In genomic region chr16:90850881-90851280, GRCm38 (mm10) we compare ENCODE assay signal across 28 mouse cellular contexts. TPM values are rescaled to one million over a fixed set of nuclear protein-coding genes. Genes with fewer than 3 reads are reported as not detected.
DNase-seq lines count a peak whose midpoint lies in the region; ATAC-seq and TF ChIP-seq lines count a peak whose summit lies in the region.
"Had no signal": no experiment of that assay in that cellular context is flagged by ENCODE, and none has a peak within 500 bp of the region (broad histone marks: within the 10 kb centered on the region; RNA-seq: fewer than 3 reads in every experiment).

No protein-coding gene starts in this region.

- no peak for DNase-seq in hindbrain, embryonic 14.5 days (ENCODE audit: low spot score)
- DNase-seq in embryonic facial prominence, embryonic 10.5 days (ENCODE audit: low spot score), result no peak
- peak; percentile 74 for DNase-seq in forebrain, embryonic 14.5 days (ENCODE audit: low spot score)
- DNase-seq in lung, postnatal 10 days, result no peak
- DNase-seq in adrenal gland, adult 8-10 months, result no peak
- DNase-seq in thymus, adult 2 months, result no peak
- DNase-seq: adrenal gland, postnatal 25 days; cerebellum, postnatal 25 days; gastrocnemius, postnatal 14 days; heart, adult 18-20 months; heart, postnatal 14 days; kidney, adult 2 months; kidney, postnatal 10 days; left cerebral cortex, postnatal 4 days; lung, adult 2 months; lung, postnatal 36 days; midbrain, embryonic 14.5 days; thymus, postnatal 36 days had no signal

- no peak overlapping the region for H3K4me3 ChIP-seq in hindbrain, embryonic 16.5 days (ENCODE audit: low read length)
- no peak overlapping the region for H3K4me3 ChIP-seq in hindbrain, embryonic 14.5 days (replicated peaks; ENCODE audit: low read length)
- H3K4me3 ChIP-seq in embryonic facial prominence, embryonic 10.5 days, result no peak overlapping the region
- no peak overlapping the region for H3K4me3 ChIP-seq in forebrain, embryonic 14.5 days (ENCODE audit: low read depth, low read length)
- no peak overlapping the region for H3K4me3 ChIP-seq in limb, embryonic 12.5 days (replicated peaks)
- H3K4me3 ChIP-seq in thymus, adult 2 months (ENCODE audit: control insufficient read depth, insufficient read depth, low read length), result no peak overlapping the region
- H3K4me3 ChIP-seq: embryonic facial prominence, embryonic 15.5 days; heart, embryonic 13.5 days; liver, embryonic 12.5 days; neural tube, embryonic 12.5 days; stomach, embryonic 15.5 days had no signal

- no peak overlapping the region for H3K9ac ChIP-seq in hindbrain, embryonic 16.5 days (ENCODE audit: low read depth, low read length)
- H3K9ac ChIP-seq in hindbrain, embryonic 14.5 days, result no peak overlapping the region
- no peak overlapping the region for H3K9ac ChIP-seq in forebrain, embryonic 14.5 days (ENCODE audit: low read length)
- H3K9ac ChIP-seq in limb, embryonic 12.5 days (replicated peaks), result no peak overlapping the region
- H3K9ac ChIP-seq: embryonic facial prominence, embryonic 15.5 days; heart, embryonic 13.5 days; liver, embryonic 12.5 days; neural tube, embryonic 12.5 days; stomach, embryonic 15.5 days had no signal

- H3K36me3 ChIP-seq in hindbrain, embryonic 16.5 days (ENCODE audit: control insufficient read depth, insufficient read depth, low read length), result no peaks in the 10 kb centered on the region
- no peaks in the 10 kb centered on the region for H3K36me3 ChIP-seq in hindbrain, embryonic 14.5 days (replicated peaks; ENCODE audit: control insufficient read depth, insufficient read depth)
- no peaks in the 10 kb centered on the region for H3K36me3 ChIP-seq in embryonic facial prominence, embryonic 10.5 days (replicated peaks)
- H3K36me3 ChIP-seq in forebrain, embryonic 14.5 days (ENCODE audit: control insufficient read depth, insufficient read depth, low read length), result no peaks in the 10 kb centered on the region
- no peaks in the 10 kb centered on the region for H3K36me3 ChIP-seq in limb, embryonic 12.5 days
- no peaks in the 10 kb centered on the region for H3K36me3 ChIP-seq in thymus, adult 2 months (ENCODE audit: control insufficient read depth, insufficient read depth, low read length)
- H3K36me3 ChIP-seq: embryonic facial prominence, embryonic 15.5 days; heart, embryonic 13.5 days; liver, embryonic 12.5 days; neural tube, embryonic 12.5 days; stomach, embryonic 15.5 days had no signal

- H3K4me1 ChIP-seq in hindbrain, embryonic 16.5 days (ENCODE audit: control insufficient read depth, insufficient read depth, low read depth, low read length), result no peaks in the 10 kb centered on the region
- H3K4me1 ChIP-seq in hindbrain, embryonic 14.5 days (replicated peaks; ENCODE audit: control insufficient read depth, insufficient read depth, low read length), result no peaks in the 10 kb centered on the region
- H3K4me1 ChIP-seq in embryonic facial prominence, embryonic 10.5 days, result peaks cover 76% of the 10 kb centered on the region
- H3K4me1 ChIP-seq in forebrain, embryonic 14.5 days (ENCODE audit: control insufficient read depth, insufficient read depth, low read length), result peaks cover 13% of the 10 kb centered on the region
- peaks cover 59% of the 10 kb centered on the region for H3K4me1 ChIP-seq in limb, embryonic 12.5 days (replicated peaks)
- H3K4me1 ChIP-seq in thymus, adult 2 months (replicated peaks; ENCODE audit: control insufficient read depth, insufficient read depth, low read length), result no peaks in the 10 kb centered on the region
- H3K4me1 ChIP-seq: liver, embryonic 12.5 days; neural tube, embryonic 12.5 days; stomach, embryonic 15.5 days had no signal

- TF ChIP-seq CTCF in thymus, adult 2 months (IDR thresholded peaks at IDR 0.05; ENCODE audit: borderline replicate concordance, control insufficient read depth, extremely low read depth, insufficient read depth, low read length, poor library complexity), result no peak

- peak; percentile 65; the same call in 1 of the 2 replicates for ATAC-seq in hindbrain, embryonic 16.5 days
- ATAC-seq in hindbrain, embryonic 14.5 days (ENCODE audit: low FRiP score), result no peak
- ATAC-seq in forebrain, embryonic 14.5 days, result peak; percentile 70
- no peak for ATAC-seq in limb, embryonic 12.5 days (ENCODE audit: insufficient number of reproducible peaks, insufficient read depth, low FRiP score, low TSS enrichment, low read depth)
- ATAC-seq: activated CD4-positive, CD25-positive, alpha-beta regulatory T cell, adult 4 months; liver, embryonic 12.5 days had no signal

- TF ChIP-seq POLR2A in thymus, adult 2 months (IDR thresholded peaks at IDR 0.05; ENCODE audit: control insufficient read depth, extremely low read depth, insufficient read depth, low read length, poor library complexity), result no peak

- H3K27ac ChIP-seq in hindbrain, embryonic 16.5 days (ENCODE audit: low read depth, low read length), result no peak overlapping the region
- H3K27ac ChIP-seq in hindbrain, embryonic 14.5 days, result no peak overlapping the region
- H3K27ac ChIP-seq in embryonic facial prominence, embryonic 10.5 days (replicated peaks), result 0 out of 2 replicates have a peak overlapping the region, but pooled peaks have one; percentile 20
- H3K27ac ChIP-seq in forebrain, embryonic 14.5 days (ENCODE audit: low read depth, low read length), result no peak overlapping the region
- H3K27ac ChIP-seq in limb, embryonic 12.5 days, result peak overlapping the region; percentile 82; the same call in 1 of the 2 replicates
- H3K27ac ChIP-seq in thymus, adult 2 months (ENCODE audit: control insufficient read depth, insufficient read depth, low read length), result no peak overlapping the region
- H3K27ac ChIP-seq: embryonic facial prominence, embryonic 15.5 days; heart, embryonic 13.5 days; liver, embryonic 12.5 days; neural tube, embryonic 12.5 days; stomach, embryonic 15.5 days had no signal

- no peaks in the 10 kb centered on the region for H3K9me3 ChIP-seq in hindbrain, embryonic 16.5 days (ENCODE audit: control insufficient read depth, low read length)
- H3K9me3 ChIP-seq in hindbrain, embryonic 14.5 days (ENCODE audit: control insufficient read depth, low read length), result no peaks in the 10 kb centered on the region
- H3K9me3 ChIP-seq in embryonic facial prominence, embryonic 10.5 days, result no peaks in the 10 kb centered on the region
- no peaks in the 10 kb centered on the region for H3K9me3 ChIP-seq in forebrain, embryonic 14.5 days (replicated peaks; ENCODE audit: control insufficient read depth, low read length)
- H3K9me3 ChIP-seq in limb, embryonic 12.5 days, result no peaks in the 10 kb centered on the region
- H3K9me3 ChIP-seq: embryonic facial prominence, embryonic 15.5 days; heart, embryonic 13.5 days; liver, embryonic 12.5 days; neural tube, embryonic 12.5 days; stomach, embryonic 15.5 days had no signal

- no peaks in the 10 kb centered on the region for H3K27me3 ChIP-seq in hindbrain, embryonic 16.5 days (replicated peaks; ENCODE audit: control insufficient read depth, insufficient read depth, low read length)
- H3K27me3 ChIP-seq in hindbrain, embryonic 14.5 days (ENCODE audit: control insufficient read depth, insufficient read depth, low read length), result 0 out of 2 replicates have a peak, but pooled peaks cover 5% of the 10 kb centered on the region
- H3K27me3 ChIP-seq in embryonic facial prominence, embryonic 10.5 days (replicated peaks; ENCODE audit: low read depth, poor library complexity, severe bottlenecking), result no peaks in the 10 kb centered on the region; the same call in 1 of the 2 replicates
- no peaks in the 10 kb centered on the region for H3K27me3 ChIP-seq in forebrain, embryonic 14.5 days (replicated peaks; ENCODE audit: control insufficient read depth, insufficient read depth, low read length)
- H3K27me3 ChIP-seq in limb, embryonic 12.5 days, result no peaks in the 10 kb centered on the region
- H3K27me3 ChIP-seq in thymus, adult 2 months (ENCODE audit: control insufficient read depth, insufficient read depth, low read length), result no peaks in the 10 kb centered on the region
- H3K27me3 ChIP-seq: embryonic facial prominence, embryonic 15.5 days; stomach, embryonic 15.5 days had no signal

- no peak overlapping the region for H3K4me2 ChIP-seq in hindbrain, embryonic 16.5 days (ENCODE audit: low read length)
- no peak overlapping the region for H3K4me2 ChIP-seq in hindbrain, embryonic 14.5 days (replicated peaks)
- H3K4me2 ChIP-seq in forebrain, embryonic 14.5 days (ENCODE audit: low read length), result no peak overlapping the region
- no peak overlapping the region for H3K4me2 ChIP-seq in limb, embryonic 12.5 days
- H3K4me2 ChIP-seq: embryonic facial prominence, embryonic 15.5 days; heart, embryonic 13.5 days; liver, embryonic 12.5 days; neural tube, embryonic 12.5 days; stomach, embryonic 15.5 days had no signal

- WGBS in hindbrain, embryonic 16.5 days, result 43% methylated on average over 7 of the region's 7 CpGs
- 67% methylated on average over 7 of the region's 7 CpGs for WGBS in hindbrain, embryonic 14.5 days
- 64% methylated on average over 7 of the region's 7 CpGs for WGBS in embryonic facial prominence, embryonic 10.5 days
- WGBS in forebrain, embryonic 14.5 days, result 10% methylated on average over 7 of the region's 7 CpGs
- WGBS in limb, embryonic 12.5 days, result 45% methylated on average over 7 of the region's 7 CpGs
- 82% methylated on average over 7 of the region's 7 CpGs for WGBS in thymus, adult 2 months

RNA-seq across cellular contexts. Expression of gene Eva1c, which starts 24.4 kb away (rescaled TPM):
- 4.4 and 4.8 TPM in 2 replicates for polyA plus RNA-seq in hindbrain, embryonic 16.5 days (2015; fragmentation: Nextera tagmentation; extraction: Ambion mirVana)
- 3.1 and 3.4 TPM in 2 replicates for polyA plus RNA-seq in hindbrain, embryonic 14.5 days (2014; fragmentation: Nextera tagmentation; extraction: Ambion mirVana)
- polyA plus RNA-seq in embryonic facial prominence, embryonic 10.5 days (2016; fragmentation: Nextera tagmentation; extraction: Ambion mirVana), result 0.36 and 0.41 TPM in 2 replicates
- polyA plus RNA-seq in forebrain, embryonic 14.5 days (2014; fragmentation: Nextera tagmentation; extraction: Ambion mirVana), result 6.1 and 6.4 TPM in 2 replicates
- 2.0 and 2.2 TPM in 2 replicates for polyA plus RNA-seq in limb, embryonic 12.5 days (2016; fragmentation: Nextera tagmentation; extraction: Ambion mirVana)
- total RNA-seq in adrenal gland, adult 8-10 months (2022), result 1 to 10 TPM; 4.6 to 7.5 (median 6.1) TPM
- 2.0 TPM in 2 replicates for polyA plus RNA-seq in thymus, adult 2 months (2012; rRNA removed)
- total RNA-seq: megakaryocyte-erythroid progenitor cell, adult 5-6 weeks; MEL had no signal
- polyA plus RNA-seq: activated CD4-positive, CD25-positive, alpha-beta regulatory T cell, adult 4 months had no signal

RNA-seq across cellular contexts. Expression of gene Urb1, which starts 40.7 kb away (rescaled TPM):
- 8.2 and 9.2 TPM in 2 replicates for polyA plus RNA-seq in hindbrain, embryonic 16.5 days (2015; fragmentation: Nextera tagmentation; extraction: Ambion mirVana)
- 9.9 and 11.6 TPM in 2 replicates for polyA plus RNA-seq in hindbrain, embryonic 14.5 days (2014; fragmentation: Nextera tagmentation; extraction: Ambion mirVana)
- polyA plus RNA-seq in embryonic facial prominence, embryonic 10.5 days (2016; fragmentation: Nextera tagmentation; extraction: Ambion mirVana), result 10.9 and 11.5 TPM in 2 replicates
- 7.0 and 9.7 TPM in 2 replicates for polyA plus RNA-seq in forebrain, embryonic 14.5 days (2014; fragmentation: Nextera tagmentation; extraction: Ambion mirVana)
- polyA plus RNA-seq in limb, embryonic 12.5 days (2016; fragmentation: Nextera tagmentation; extraction: Ambion mirVana), result 12.7 and 15.0 TPM in 2 replicates
- total RNA-seq in adrenal gland, adult 8-10 months (2022), result 10 to 100 TPM; 13.5 to 20.2 (median 15.3) TPM
- 9.3 and 10.3 TPM in 2 replicates for polyA plus RNA-seq in thymus, adult 2 months (2012; rRNA removed)

Comparison
In these comparisons a context has a peak if more than half of its experiments do, and no peak if none do; other contexts are left out.
1. ATAC-seq: peak in hindbrain, embryonic 16.5 days (single experiment) and forebrain, embryonic 14.5 days (single experiment); none in hindbrain, embryonic 14.5 days (single experiment) and limb, embryonic 12.5 days (single experiment).
2. H3K27ac ChIP-seq: peak in embryonic facial prominence, embryonic 10.5 days (single experiment) and limb, embryonic 12.5 days (single experiment); none in hindbrain, embryonic 16.5 days (single experiment), hindbrain, embryonic 14.5 days (single experiment), forebrain, embryonic 14.5 days (single experiment) and thymus, adult 2 months (single experiment).